Mouse (Mus musculus): ENCODE results near the gene Mad2l2. TPM values are rescaled to one million over a fixed set of nuclear protein-coding genes. Genes with fewer than 3 reads are reported as not detected.

The Mad2l2 gene
- total RNA-seq, 2 experiments from 2014 or later: 11.2 to 14.9 TPM

Small RNA genes within 50 kb of the gene (microRNA-seq; reads per million reads assigned to microRNA genes)
- gene Mir7022: 0 to 0.99 reads per million in 2 experiments

Other genes starting within 250 kb of the Mad2l2 start
- gene Mfn2, start 225.7 kb upstream of the Mad2l2 start, total RNA-seq (2021): 100 to 1,000 TPM; 187 to 193 TPM
- gene Plod1, start 193.6 kb upstream of the Mad2l2 start, total RNA-seq (2021): 10 to 100 TPM; 17.6 to 19.9 TPM
- gene 2510039O18Rik, start 189.5 kb upstream of the Mad2l2 start, total RNA-seq (2021): 10 to 100 TPM; 29.0 to 30.6 TPM
- not detected for gene Nppb, start 144.6 kb upstream of the Mad2l2 start, total RNA-seq (2021)
- under 1 TPM in 1 of 2 experiments, not detected in 1; 0.71 TPM for gene Nppa, start 129.7 kb upstream of the Mad2l2 start, total RNA-seq (2021)
- gene Clcn6, start 91.6 kb upstream of the Mad2l2 start, total RNA-seq (2021): 10 to 100 TPM; 70.9 to 73.9 TPM
- gene Mthfr, start 91.3 kb upstream of the Mad2l2 start, total RNA-seq (2021): 10 to 100 TPM; 27.1 to 30.5 TPM
- 1 to 10 TPM; 6.3 to 7.8 TPM for gene Agtrap, start 42.4 kb upstream of the Mad2l2 start, total RNA-seq (2021)
- under 1 TPM; 0.28 to 0.37 TPM for gene Draxin, start 314 bp downstream of the Mad2l2 start, total RNA-seq (2021)
- 10 to 100 TPM; 26.9 to 28.0 TPM for gene Fbxo6, start 21.8 kb downstream of the Mad2l2 start, total RNA-seq (2021)
- 100 to 1,000 TPM; 133 to 134 TPM for gene Fbxo44, start 30.1 kb downstream of the Mad2l2 start, total RNA-seq (2021)
- gene Fbxo2, start 30.2 kb downstream of the Mad2l2 start, total RNA-seq (2021): 10 to 100 TPM; 86.8 to 87.2 TPM
- gene Disp3, start 157.6 kb downstream of the Mad2l2 start, total RNA-seq (2021): 10 to 100 TPM; 25.8 to 29.1 TPM